Mouse (Mus musculus) cerebellum, adult 11 months (tissue): ENCODE measurements around the gene Dnah1.

Source experiments
- DNase-seq: peaks from one replicate; pipeline ENCODE4 v3.0.0; 2022

Dnah1 gene

DNA sequence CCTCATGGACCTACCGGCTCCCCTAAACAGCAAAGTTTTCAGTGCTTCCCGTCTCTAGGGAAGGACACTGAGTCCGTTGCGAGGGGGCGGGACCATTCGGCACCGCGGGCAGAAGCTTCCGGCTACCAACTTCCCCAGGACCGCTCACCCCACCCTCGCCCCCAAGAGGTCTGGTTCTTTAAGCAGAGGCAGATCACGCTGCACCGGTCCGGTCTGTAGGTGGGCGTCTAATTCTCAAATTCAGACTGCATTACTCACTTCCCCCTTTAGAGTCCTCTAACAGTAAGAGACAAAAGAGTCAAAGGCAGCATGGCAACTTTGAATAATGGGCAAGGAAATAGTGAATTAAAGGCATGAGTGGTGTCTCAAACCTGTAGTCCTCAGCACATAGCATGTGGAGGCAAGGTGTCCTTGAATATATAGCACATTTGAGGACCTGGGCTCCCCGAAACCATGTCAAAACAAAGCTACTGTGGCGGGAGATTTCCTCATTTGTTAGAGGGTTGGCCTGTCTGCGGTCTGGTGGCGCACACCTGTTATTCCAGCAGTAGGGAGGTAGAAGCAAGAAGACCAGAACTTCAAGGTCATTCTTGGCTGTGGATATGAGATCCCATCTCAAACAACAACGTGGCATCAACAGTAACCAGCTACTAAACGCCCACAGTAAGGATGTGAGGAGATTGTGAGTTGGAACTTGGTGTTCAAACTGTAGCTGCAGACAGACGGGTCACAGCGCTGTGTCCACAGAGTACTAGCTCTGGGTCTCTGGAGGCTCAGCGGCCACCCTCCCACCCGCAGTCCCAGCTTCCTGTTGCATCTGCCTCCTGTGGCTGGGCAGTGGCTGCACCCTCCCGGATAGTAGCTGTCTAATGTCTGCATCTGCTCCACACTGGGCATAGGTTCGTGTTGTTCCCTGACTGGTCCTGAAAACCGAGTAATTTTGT lies at the start of gene Dnah1:
Gene Dnah1 (minus strand): TSS at position 48 of the 944 bp plus-strand sequence.
- no peak for DNase-seq

DNA sequence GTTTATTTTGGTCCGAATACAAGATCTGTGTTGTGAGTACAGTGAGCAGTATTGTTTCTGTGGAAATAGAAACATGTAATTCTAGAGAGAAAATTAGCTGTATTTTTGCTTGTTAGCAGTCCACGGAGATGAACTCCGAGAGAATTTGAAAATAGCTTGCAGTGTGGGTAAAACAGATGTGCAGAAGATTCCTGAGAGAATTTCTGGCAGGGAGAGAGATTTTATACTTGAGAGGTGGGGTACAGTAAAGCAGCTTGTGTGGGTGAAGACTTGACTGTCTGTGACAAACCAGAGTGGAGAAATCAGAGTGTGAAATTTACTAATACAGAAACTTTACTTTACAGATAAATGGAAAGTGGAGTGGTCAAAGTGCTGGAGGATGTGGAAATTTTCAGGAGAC lies 45.7 kb upstream of the Dnah1 start:
- DNase-seq, result no peak

- no peak for DNase-seq
These were observed 44.3 kb upstream of the Dnah1 start for GRCm38 (mm10) chr14:31367951-31368350.

DNA sequence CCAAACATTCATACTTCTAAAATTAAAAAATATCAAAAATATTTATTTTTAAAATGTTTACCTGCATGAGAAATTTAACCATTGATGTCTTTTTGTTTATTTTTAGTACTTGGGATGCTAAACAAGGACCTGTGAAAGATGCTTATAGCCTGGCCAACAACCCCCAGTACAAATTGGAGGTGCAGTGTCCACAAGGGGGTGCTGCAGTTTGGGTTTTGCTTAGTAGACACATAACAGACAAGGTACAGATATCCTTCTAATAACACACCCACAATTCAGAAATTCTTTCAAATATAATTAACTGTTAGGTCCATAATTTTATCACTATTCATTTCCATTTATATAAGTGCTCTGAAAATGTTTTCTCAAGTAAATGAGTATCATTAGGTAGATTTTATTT lies 41.7 kb upstream of the Dnah1 start:
- DNase-seq, result peak; percentile 78

DNA sequence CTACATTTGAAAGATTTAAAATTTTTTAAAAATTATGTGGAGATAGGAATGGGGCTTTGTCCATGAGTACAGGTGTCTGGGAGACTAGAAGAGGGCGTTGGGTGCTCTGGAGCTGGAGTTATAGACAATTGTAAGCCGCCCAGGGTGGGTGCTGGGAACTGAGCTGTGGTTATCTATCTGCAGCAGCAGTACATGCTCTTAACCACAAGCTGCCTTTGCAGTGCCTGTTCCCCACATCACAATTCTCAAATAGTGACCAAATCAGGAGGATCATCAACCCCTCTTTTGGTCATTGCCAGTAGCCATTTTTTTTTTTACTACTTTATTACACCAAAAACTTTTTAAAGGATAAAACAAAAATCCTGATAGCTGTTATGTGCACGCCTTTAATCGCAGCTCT lies 40.9 kb upstream of the Dnah1 start:
- DNase-seq, result no peak

DNA sequence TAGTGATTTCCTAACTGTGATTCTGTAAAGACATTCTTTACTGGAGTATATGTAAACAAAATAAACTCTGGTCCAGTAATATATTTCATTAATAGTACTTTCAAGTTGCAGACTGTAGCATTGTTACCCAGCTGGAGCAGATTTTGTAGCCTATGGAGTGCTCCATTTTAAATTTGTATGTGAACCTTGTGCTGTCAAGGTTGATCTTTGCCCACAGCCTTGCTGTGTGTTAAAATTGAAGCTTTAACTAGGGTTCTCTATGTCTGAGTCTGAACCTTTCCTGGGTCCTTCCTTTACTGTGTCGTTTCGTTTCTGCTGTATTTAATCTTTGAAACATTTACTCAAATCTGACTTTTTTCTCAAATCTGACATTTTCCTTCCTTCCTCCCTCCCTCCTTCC lies 38.5 kb upstream of the Dnah1 start:
- no peak for DNase-seq

- no peak for DNase-seq
These were observed 21.7 kb upstream of the Dnah1 start for GRCm38 (mm10) chr14:31345367-31345766.

- DNase-seq, result no peak
These were observed 19.5 kb upstream of the Dnah1 start for GRCm38 (mm10) chr14:31343241-31343640.

GRCm38 (mm10) chr14:31337947-31338346 lies 14.3 kb upstream of the Dnah1 start:
- no peak for DNase-seq

DNA sequence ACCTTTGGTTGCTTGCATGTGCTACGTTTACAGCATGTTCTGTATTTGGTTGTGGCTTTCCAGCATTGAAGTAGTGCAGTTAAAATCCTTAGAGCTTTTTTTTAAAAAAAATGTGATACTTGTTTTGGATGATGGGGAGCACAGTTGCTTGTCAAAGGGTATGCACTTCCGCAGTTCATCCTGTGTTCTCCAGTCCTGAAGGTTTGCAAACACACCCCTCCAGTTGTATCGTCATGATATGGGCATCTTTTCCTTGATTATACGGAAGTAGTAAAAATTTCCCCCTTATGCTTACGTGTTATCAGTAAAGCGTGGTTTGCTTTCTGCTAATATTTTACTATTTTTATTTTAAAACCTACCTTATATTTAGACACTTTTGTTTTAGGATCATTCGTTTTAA lies 13.7 kb upstream of the Dnah1 start:
- no peak for DNase-seq

GRCm38 (mm10) chr14:31336369-31337155 lies 12.9 kb upstream of the Dnah1 start, which contains the start of gene Capn7:
Capn7 (plus strand) TSS chr14:31336638.
- DNase-seq, result peak; percentile 98

GRCm38 (mm10) chr14:31335765-31336164 lies 12.1 kb upstream of the Dnah1 start:
- no peak for DNase-seq

DNA sequence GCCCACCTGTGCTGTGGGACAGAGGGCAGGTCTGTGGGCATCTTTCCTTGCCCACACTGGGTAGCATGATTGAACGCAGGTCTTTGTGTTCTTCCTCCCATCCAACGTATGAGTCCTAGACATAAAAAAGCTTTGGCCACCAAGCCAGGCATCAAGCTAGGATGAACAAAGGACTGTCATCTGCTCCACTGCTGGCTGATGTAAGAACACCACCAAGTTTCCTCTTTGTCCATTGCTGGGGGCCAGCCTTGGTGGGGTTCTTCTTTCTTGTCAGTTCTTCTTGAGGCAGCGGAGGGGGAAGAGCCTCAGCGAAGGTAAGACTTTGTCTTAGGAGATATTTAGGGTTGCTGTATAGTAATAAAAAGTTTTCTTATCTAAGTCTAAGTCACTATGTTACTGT lies 7.3 kb upstream of the Dnah1 start:
- no peak for DNase-seq

GRCm38 (mm10) chr14:31329741-31330140 lies 6.0 kb upstream of the Dnah1 start:
- DNase-seq, result no peak

- DNase-seq, result no peak
These were observed 4.0 kb upstream of the Dnah1 start for GRCm38 (mm10) chr14:31327681-31328080.

DNA sequence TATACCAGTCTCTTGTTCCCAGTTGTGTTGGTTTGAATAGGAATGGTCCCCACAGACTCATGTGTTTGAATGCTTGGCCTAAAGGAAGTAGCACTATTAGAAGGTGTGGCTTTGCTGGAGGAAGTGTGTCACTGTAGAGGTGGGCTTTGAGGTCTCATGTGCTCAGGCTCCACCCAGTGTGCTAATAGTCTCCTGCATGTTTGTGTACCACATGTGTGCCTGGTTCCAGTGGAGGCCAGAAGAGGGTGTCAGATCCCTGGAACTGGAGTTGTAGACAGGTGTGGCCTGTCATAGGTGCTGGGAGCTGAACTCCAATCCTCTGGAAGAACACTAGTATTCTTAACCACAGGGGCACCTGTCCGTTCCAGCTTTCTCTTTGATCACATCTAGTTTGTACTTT lies 3.5 kb upstream of the Dnah1 start:
- no peak for DNase-seq

GRCm38 (mm10) chr14:31326770-31327169 lies 3.1 kb upstream of the Dnah1 start:
- no peak for DNase-seq

- DNase-seq, result no peak
These were observed 1.9 kb upstream of the Dnah1 start for GRCm38 (mm10) chr14:31325551-31325950.

DNA sequence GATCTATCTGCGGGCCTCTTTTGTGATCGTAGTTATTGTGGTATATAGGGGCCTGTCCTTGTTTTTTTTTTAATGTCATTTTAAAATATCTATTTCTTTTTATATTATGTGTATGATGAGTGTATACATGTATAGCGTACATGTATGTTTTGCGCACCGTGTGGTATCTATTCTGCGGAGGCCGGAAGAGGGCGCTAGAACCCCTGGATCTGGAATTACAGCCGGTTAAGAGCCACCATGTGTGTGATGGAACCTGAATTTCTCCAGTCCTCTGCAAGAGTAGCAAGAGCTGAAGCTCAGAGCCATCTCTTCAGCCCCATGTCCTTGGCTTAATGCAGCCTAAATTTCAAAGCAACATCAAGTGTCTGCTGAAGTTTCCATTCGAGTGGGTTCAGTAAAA lies 1.2 kb upstream of the Dnah1 start:
- no peak for DNase-seq

DNA sequence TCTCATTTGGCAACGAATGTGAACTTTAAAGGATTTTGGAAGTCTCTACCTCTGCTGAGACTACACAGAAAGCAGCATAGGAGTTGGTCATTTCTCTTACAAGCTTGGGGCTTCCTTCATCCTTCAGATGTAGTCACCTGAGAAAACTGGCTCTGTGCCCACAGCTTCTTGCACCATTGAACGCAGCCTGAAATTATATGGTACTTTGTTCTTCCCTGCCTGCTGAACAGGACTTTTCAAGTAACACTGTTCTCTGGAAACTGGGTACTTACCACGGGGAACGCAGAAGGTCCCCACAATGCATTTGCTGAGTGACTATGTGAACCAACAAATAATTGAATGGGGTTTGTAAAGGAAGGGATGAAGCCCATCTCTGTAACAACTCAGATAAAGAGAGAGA lies 507 bp downstream of the Dnah1 start:
- DNase-seq, result no peak

GRCm38 (mm10) chr14:31322191-31322590 lies 1.5 kb downstream of the Dnah1 start:
- DNase-seq, result no peak

- DNase-seq, result no peak
These were observed 2.5 kb downstream of the Dnah1 start for GRCm38 (mm10) chr14:31321181-31321580.

DNA sequence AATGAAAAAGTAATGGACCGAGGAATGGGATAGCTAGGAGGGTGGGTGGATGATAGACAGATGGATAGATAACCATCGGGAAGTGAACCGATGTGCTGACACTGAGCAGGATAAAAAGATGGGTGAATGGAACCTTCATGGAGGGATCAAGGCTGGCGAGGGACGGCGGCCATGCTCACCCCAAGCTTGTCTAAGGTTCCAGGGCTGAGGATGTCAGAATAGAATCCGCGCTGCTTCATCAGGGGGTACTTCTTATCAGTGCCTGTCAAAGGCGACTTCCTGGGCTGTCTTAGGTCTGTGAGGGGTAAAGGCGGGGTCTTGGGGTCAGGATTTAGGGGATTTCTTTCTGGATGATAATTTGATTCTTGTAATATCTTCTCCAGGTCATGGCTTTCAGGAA lies 4.2 kb downstream of the Dnah1 start:
- no peak for DNase-seq

GRCm38 (mm10) chr14:31317754-31318153 lies 5.9 kb downstream of the Dnah1 start:
- DNase-seq, result no peak
